Mouse (Mus musculus): ENCODE measurements around the gene Mpv17l2. TPM values are rescaled to one million over a fixed set of nuclear protein-coding genes. Genes with fewer than 3 reads are reported as not detected.

Gene Mpv17l2
- polyA plus RNA-seq, 1 experiment from 2014 or later: 47.4 TPM

- Histone ChIP-seq H3K4me3 (ENCODE audit: control insufficient read depth in 1 of 2, insufficient read depth in 1 of 2, low read depth in 1 of 2, low read length in 2 of 2) (no peak overlapping the region), H3K4me2 (ENCODE audit: low read length) (no peak overlapping the region), H3K9ac (ENCODE audit: low read length) (no peak overlapping the region), H3K4me1 (ENCODE audit: control insufficient read depth in 2 of 2, insufficient read depth in 2 of 2, low read length in 2 of 2) (no peaks in the 10 kb centered on the region), H3K27me3 (ENCODE audit: control insufficient read depth, insufficient read depth, low read length) (peaks cover 23% of the 10 kb centered on the region), H3K9me3 (ENCODE audit: control insufficient read depth, low read length) (no peaks in the 10 kb centered on the region), H3K27ac (replicated peaks in 1 of 2; ENCODE audit: control insufficient read depth in 1 of 2, insufficient read depth in 1 of 2, low read depth in 2 of 2, low read length in 2 of 2) (no peak overlapping the region), H3K36me3 (ENCODE audit: control insufficient read depth, insufficient read depth, low read length) (no peaks in the 10 kb centered on the region)
- WGBS: 79% methylated on average over 8 of the region's 8 CpGs
- ATAC-seq (ENCODE audit: insufficient number of reproducible peaks, insufficient read depth, low FRiP score, low read depth): no peak
Measured at GRCm38 (mm10) chr8:70721601-70722000, 39.1 kb downstream of the Mpv17l2 start.

DNA sequence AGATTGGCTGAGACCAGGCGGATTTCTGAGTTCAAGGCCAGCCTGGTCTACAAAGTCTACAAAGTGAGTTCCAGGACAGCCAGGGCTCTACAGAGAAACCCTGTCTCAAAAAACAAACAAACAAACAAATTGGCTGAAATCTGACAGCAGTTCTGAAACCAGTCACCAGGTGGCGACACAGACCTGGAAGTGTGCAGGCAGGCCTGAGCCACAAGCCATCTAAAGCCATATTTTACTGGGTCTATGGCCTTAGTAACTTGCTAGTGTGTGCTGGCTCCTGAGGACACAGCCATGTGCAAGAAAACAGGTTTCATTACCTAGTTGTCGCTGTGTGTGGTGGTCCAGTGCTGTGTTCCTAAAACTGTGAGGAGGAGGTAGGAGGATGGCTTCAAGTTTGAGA is 40.0 kb downstream of the Mpv17l2 start:
- Histone ChIP-seq H3K27ac (replicated peaks in 1 of 2; ENCODE audit: control insufficient read depth in 1 of 2, insufficient read depth in 1 of 2, low read depth in 2 of 2, low read length in 2 of 2) (no peak overlapping the region), H3K4me2 (ENCODE audit: low read length) (no peak overlapping the region), H3K4me1 (ENCODE audit: control insufficient read depth in 2 of 2, insufficient read depth in 2 of 2, low read length in 2 of 2) (no peaks in the 10 kb centered on the region), H3K4me3 (ENCODE audit: control insufficient read depth in 1 of 2, insufficient read depth in 1 of 2, low read depth in 1 of 2, low read length in 2 of 2) (no peak overlapping the region), H3K9me3 (ENCODE audit: control insufficient read depth, low read length) (no peaks in the 10 kb centered on the region), H3K36me3 (ENCODE audit: control insufficient read depth, insufficient read depth, low read length) (no peaks in the 10 kb centered on the region), H3K9ac (ENCODE audit: low read length) (no peak overlapping the region), H3K27me3 (ENCODE audit: control insufficient read depth, insufficient read depth, low read length) (peaks cover 19% of the 10 kb centered on the region; the same call in 1 of the 2 replicates)
- ATAC-seq (ENCODE audit: insufficient number of reproducible peaks, insufficient read depth, low FRiP score, low read depth): no peak
- WGBS: 4% methylated on average over 3 of the region's 3 CpGs

GRCm38 (mm10) chr8:70719796-70720270 is 40.9 kb downstream of the Mpv17l2 start:
- Histone ChIP-seq H3K27me3 (ENCODE audit: control insufficient read depth, insufficient read depth, low read length) (peaks cover 19% of the 10 kb centered on the region; the same call in 1 of the 2 replicates), H3K4me1 (ENCODE audit: control insufficient read depth in 2 of 2, insufficient read depth in 2 of 2, low read length in 2 of 2) (no peaks in the 10 kb centered on the region), H3K36me3 (ENCODE audit: control insufficient read depth, insufficient read depth, low read length) (no peaks in the 10 kb centered on the region), H3K9ac (ENCODE audit: low read length) (no peak overlapping the region), H3K27ac (replicated peaks in 1 of 2; ENCODE audit: control insufficient read depth in 1 of 2, insufficient read depth in 1 of 2, low read depth in 2 of 2, low read length in 2 of 2) (no peak overlapping the region), H3K9me3 (ENCODE audit: control insufficient read depth, low read length) (no peaks in the 10 kb centered on the region), H3K4me2 (ENCODE audit: low read length) (no peak overlapping the region), H3K4me3 (ENCODE audit: control insufficient read depth in 1 of 2, insufficient read depth in 1 of 2, low read depth in 1 of 2, low read length in 2 of 2) (no peak overlapping the region)
- WGBS: 60% methylated on average over 9 of the region's 9 CpGs
- no peak for ATAC-seq (ENCODE audit: insufficient number of reproducible peaks, insufficient read depth, low FRiP score, low read depth)

GRCm38 (mm10) chr8:70718297-70718696 is 42.4 kb downstream of the Mpv17l2 start, which contains the start of gene Gm3336:
Gm3336 (plus strand) TSS chr8:70718543.
- Histone ChIP-seq H3K27me3 (ENCODE audit: control insufficient read depth, insufficient read depth, low read length) (peaks cover 19% of the 10 kb centered on the region; the same call in 1 of the 2 replicates), H3K4me2 (ENCODE audit: low read length) (no peak within 1 kb of the TSS), H3K36me3 (ENCODE audit: control insufficient read depth, insufficient read depth, low read length) (no peaks in the 10 kb centered on the region), H3K4me1 (ENCODE audit: control insufficient read depth in 2 of 2, insufficient read depth in 2 of 2, low read length in 2 of 2) (no peaks in the 10 kb centered on the region), H3K4me3 (ENCODE audit: control insufficient read depth in 1 of 2, insufficient read depth in 1 of 2, low read depth in 1 of 2, low read length in 2 of 2) (no peak within 1 kb of the TSS), H3K9ac (ENCODE audit: low read length) (no peak within 1 kb of the TSS), H3K9me3 (ENCODE audit: control insufficient read depth, low read length) (no peaks in the 10 kb centered on the region), H3K27ac (replicated peaks in 1 of 2; ENCODE audit: control insufficient read depth in 1 of 2, insufficient read depth in 1 of 2, low read depth in 2 of 2, low read length in 2 of 2) (no peak within 1 kb of the TSS)
- WGBS: 2% methylated on average over 19 of the region's 19 CpGs
- no peak for ATAC-seq (ENCODE audit: insufficient number of reproducible peaks, insufficient read depth, low FRiP score, low read depth)

GRCm38 (mm10) chr8:70716521-70717400 is 44.0 kb downstream of the Mpv17l2 start:
- Histone ChIP-seq H3K4me2 (ENCODE audit: low read length) (no peak overlapping the region), H3K4me3 (ENCODE audit: control insufficient read depth in 1 of 2, insufficient read depth in 1 of 2, low read depth in 1 of 2, low read length in 2 of 2) (no peak overlapping the region), H3K27ac (replicated peaks in 1 of 2; ENCODE audit: control insufficient read depth in 1 of 2, insufficient read depth in 1 of 2, low read depth in 2 of 2, low read length in 2 of 2) (no peak overlapping the region), H3K9ac (ENCODE audit: low read length) (no peak overlapping the region), H3K36me3 (ENCODE audit: control insufficient read depth, insufficient read depth, low read length) (no peaks in the 10 kb centered on the region), H3K4me1 (ENCODE audit: control insufficient read depth in 2 of 2, insufficient read depth in 2 of 2, low read length in 2 of 2) (no peaks in the 10 kb centered on the region), H3K27me3 (ENCODE audit: control insufficient read depth, insufficient read depth, low read length) (peaks cover 16% of the 10 kb centered on the region; the same call in 1 of the 2 replicates), H3K9me3 (ENCODE audit: control insufficient read depth, low read length) (no peaks in the 10 kb centered on the region)
- 73% methylated on average over 40 of the region's 40 CpGs for WGBS
- ATAC-seq (ENCODE audit: insufficient number of reproducible peaks, insufficient read depth, low FRiP score, low read depth): no peak

GRCm38 (mm10) chr8:70715086-70715485 is 45.7 kb downstream of the Mpv17l2 start:
- H3K4me1 ChIP-seq (ENCODE audit: control insufficient read depth in 2 of 2, insufficient read depth in 2 of 2, low read length in 2 of 2): no peaks in the 10 kb centered on the region
- no peaks in the 10 kb centered on the region for H3K36me3 ChIP-seq (ENCODE audit: control insufficient read depth, insufficient read depth, low read length)
- no peak overlapping the region for H3K4me3 ChIP-seq (ENCODE audit: control insufficient read depth in 1 of 2, insufficient read depth in 1 of 2, low read depth in 1 of 2, low read length in 2 of 2)
- WGBS: 40% methylated on average over 2 of the region's 2 CpGs
- H3K9ac ChIP-seq (ENCODE audit: low read length): no peak overlapping the region
- ATAC-seq (ENCODE audit: insufficient number of reproducible peaks, insufficient read depth, low FRiP score, low read depth): no peak
- H3K27ac ChIP-seq (replicated peaks in 1 of 2; ENCODE audit: control insufficient read depth in 1 of 2, insufficient read depth in 1 of 2, low read depth in 2 of 2, low read length in 2 of 2): no peak overlapping the region
- peaks cover 14% of the 10 kb centered on the region; the same call in 1 of the 2 replicates for H3K27me3 ChIP-seq (ENCODE audit: control insufficient read depth, insufficient read depth, low read length)
- no peak overlapping the region for H3K4me2 ChIP-seq (ENCODE audit: low read length)
- no peaks in the 10 kb centered on the region for H3K9me3 ChIP-seq (ENCODE audit: control insufficient read depth, low read length)

DNA sequence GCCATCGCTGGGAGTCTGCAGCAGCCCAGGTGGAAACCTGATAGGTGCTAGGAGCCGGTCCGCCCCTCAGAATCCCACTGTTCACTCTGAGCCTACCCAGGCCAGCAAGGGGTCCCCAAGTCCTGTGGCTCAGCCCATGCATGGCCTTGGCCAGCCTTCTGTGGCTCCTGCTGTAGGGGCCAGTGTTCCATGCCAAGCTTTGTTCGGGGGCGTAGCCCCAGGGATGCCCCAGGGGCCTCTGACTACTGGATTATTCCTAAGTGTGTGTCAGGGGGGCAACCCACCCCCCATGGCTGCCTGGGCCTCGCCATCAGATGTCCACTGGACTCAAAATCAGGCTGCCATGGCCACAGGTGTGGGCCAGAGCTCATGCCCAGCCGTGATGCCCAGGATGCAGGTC is 46.8 kb downstream of the Mpv17l2 start:
- peaks cover 7% of the 10 kb centered on the region; the same call in 1 of the 2 replicates for H3K27me3 ChIP-seq (ENCODE audit: control insufficient read depth, insufficient read depth, low read length)
- no peak overlapping the region for H3K9ac ChIP-seq (ENCODE audit: low read length)
- no peak overlapping the region for H3K4me2 ChIP-seq (ENCODE audit: low read length)
- H3K4me3 ChIP-seq (ENCODE audit: control insufficient read depth in 1 of 2, insufficient read depth in 1 of 2, low read depth in 1 of 2, low read length in 2 of 2): no peak overlapping the region
- no peak overlapping the region for H3K27ac ChIP-seq (replicated peaks in 1 of 2; ENCODE audit: control insufficient read depth in 1 of 2, insufficient read depth in 1 of 2, low read depth in 2 of 2, low read length in 2 of 2)
- no peaks in the 10 kb centered on the region for H3K36me3 ChIP-seq (ENCODE audit: control insufficient read depth, insufficient read depth, low read length)
- no peak for ATAC-seq (ENCODE audit: insufficient number of reproducible peaks, insufficient read depth, low FRiP score, low read depth)
- 80% methylated on average over 7 of the region's 7 CpGs for WGBS
- H3K4me1 ChIP-seq (ENCODE audit: control insufficient read depth in 2 of 2, insufficient read depth in 2 of 2, low read length in 2 of 2): no peaks in the 10 kb centered on the region
- no peaks in the 10 kb centered on the region for H3K9me3 ChIP-seq (ENCODE audit: control insufficient read depth, low read length)

Data from heart, embryonic 14.5 days (tissue).